ENCODE assay signal across 10 mouse cellular contexts in genomic region chr7:30393631-30394030, GRCm38 (mm10). TPM values are rescaled to one million over a fixed set of nuclear protein-coding genes. Genes with fewer than 3 reads are reported as not detected.
DNase-seq lines count a peak whose midpoint lies in the region; ATAC-seq and TF ChIP-seq lines count a peak whose summit lies in the region.
"Had no signal": no experiment of that assay in that cellular context is flagged by ENCODE, and none has a peak within 500 bp of the region (broad histone marks: within the 10 kb centered on the region; RNA-seq: fewer than 3 reads in every experiment).

No protein-coding gene starts in this region.

- H3K27ac ChIP-seq in gastrocnemius, adult 2 months, result peak overlapping the region; percentile 40; the same call in 1 of the 2 replicates
- H3K27ac ChIP-seq in limb, embryonic 13.5 days, result 0 out of 2 replicates have a peak overlapping the region, but pooled peaks have one; percentile 22
- H3K27ac ChIP-seq in limb, embryonic 10.5 days, result no peak overlapping the region
- H3K27ac ChIP-seq in embryonic facial prominence, embryonic 15.5 days (replicated peaks), result peak overlapping the region; percentile 60

- no peaks in the 10 kb centered on the region for H3K36me3 ChIP-seq in limb, embryonic 13.5 days
- H3K36me3 ChIP-seq in limb, embryonic 10.5 days, result no peaks in the 10 kb centered on the region
- no peaks in the 10 kb centered on the region for H3K36me3 ChIP-seq in embryonic facial prominence, embryonic 15.5 days

- no peaks in the 10 kb centered on the region for H3K27me3 ChIP-seq in limb, embryonic 13.5 days
- H3K27me3 ChIP-seq in limb, embryonic 10.5 days (ENCODE audit: low read depth, poor library complexity, severe bottlenecking), result no peaks in the 10 kb centered on the region
- H3K27me3 ChIP-seq in embryonic facial prominence, embryonic 15.5 days, result no peaks in the 10 kb centered on the region

- no peak for DNase-seq in gastrocnemius, adult 2 months
- DNase-seq in gastrocnemius, adult 8-10 months (ENCODE audit: low spot score in 2 of 2), result no peak
- DNase-seq in limb, embryonic 10.5 days (ENCODE audit: low spot score), result no peak
- DNase-seq in thymus, adult 18-20 months, result peak; percentile 9 to 18
- no peak for DNase-seq in Muller cell, postnatal 12 days (ENCODE audit: inconsistent ontology term)
- no peak for DNase-seq in cerebellum, postnatal 25 days
- DNase-seq: lung, adult 2 months had no signal

- H3K4me2 ChIP-seq in limb, embryonic 13.5 days (replicated peaks), result no peak overlapping the region
- no peak overlapping the region for H3K4me2 ChIP-seq in embryonic facial prominence, embryonic 15.5 days (replicated peaks)

- H3K9ac ChIP-seq in limb, embryonic 13.5 days, result no peak overlapping the region
- no peak overlapping the region for H3K9ac ChIP-seq in embryonic facial prominence, embryonic 15.5 days

- no peaks in the 10 kb centered on the region for H3K4me1 ChIP-seq in limb, embryonic 13.5 days
- H3K4me1 ChIP-seq in limb, embryonic 10.5 days, result no peaks in the 10 kb centered on the region
- H3K4me1 ChIP-seq in embryonic facial prominence, embryonic 15.5 days, result no peaks in the 10 kb centered on the region

- intact Hi-C loops in gastrocnemius, adult 2 months (cut with DNase I), result no loop called here

- ATAC-seq in limb, embryonic 13.5 days (ENCODE audit: low FRiP score, low read depth), result no peak
- no peak for ATAC-seq in embryonic facial prominence, embryonic 15.5 days (ENCODE audit: insufficient number of reproducible peaks, low FRiP score, low TSS enrichment, low read depth)

- TF ChIP-seq CTCF in gastrocnemius, adult 2 months (IDR thresholded peaks at IDR 0.05), result no peak

- 80% methylated on average over 4 of the region's 4 CpGs for WGBS in limb, embryonic 13.5 days
- WGBS in limb, embryonic 10.5 days, result 89% methylated on average over 4 of the region's 4 CpGs
- 71% methylated on average over 4 of the region's 4 CpGs for WGBS in embryonic facial prominence, embryonic 15.5 days

- no peaks in the 10 kb centered on the region for H3K9me3 ChIP-seq in limb, embryonic 13.5 days
- no peaks in the 10 kb centered on the region for H3K9me3 ChIP-seq in limb, embryonic 10.5 days (replicated peaks)
- H3K9me3 ChIP-seq in embryonic facial prominence, embryonic 15.5 days (replicated peaks), result no peaks in the 10 kb centered on the region

- H3K4me3 ChIP-seq in gastrocnemius, adult 2 months, result no peak overlapping the region
- no peak overlapping the region for H3K4me3 ChIP-seq in limb, embryonic 13.5 days
- no peak overlapping the region for H3K4me3 ChIP-seq in limb, embryonic 10.5 days
- no peak overlapping the region for H3K4me3 ChIP-seq in embryonic facial prominence, embryonic 15.5 days (replicated peaks)

RNA-seq across cellular contexts. Expression of gene Tyrobp, which starts 19.9 kb away (rescaled TPM):
- 1 to 10 TPM; 2.6 to 5.7 TPM for total RNA-seq in gastrocnemius, adult 2 months (2021)
- 1 to 10 TPM in 2 of 4 experiments, under 1 TPM in 2; 0.82 to 5.5 (median 2.1) TPM for total RNA-seq in gastrocnemius, adult 8-10 months (2022)
- 29.7 and 32.7 TPM in 2 replicates for polyA plus RNA-seq in limb, embryonic 13.5 days (2015; fragmentation: Nextera tagmentation; extraction: Ambion mirVana)
- polyA plus RNA-seq in limb, embryonic 10.5 days (2016; fragmentation: Nextera tagmentation; extraction: Ambion mirVana), result 7.6 and 8.6 TPM in 2 replicates
- polyA plus RNA-seq in embryonic facial prominence, embryonic 15.5 days (2015; fragmentation: Nextera tagmentation; extraction: Ambion mirVana), result 95.4 and 103 TPM in 2 replicates

RNA-seq across cellular contexts. Expression of gene Hcst, which starts 26.0 kb away (rescaled TPM):
- total RNA-seq in gastrocnemius, adult 2 months (2021), result not detected
- not detected for total RNA-seq in gastrocnemius, adult 8-10 months (2022)
- polyA plus RNA-seq in limb, embryonic 13.5 days (2015; fragmentation: Nextera tagmentation; extraction: Ambion mirVana), result 0.64 and 0.68 TPM in 2 replicates
- polyA plus RNA-seq in limb, embryonic 10.5 days (2016; fragmentation: Nextera tagmentation; extraction: Ambion mirVana), result not detected in 2 replicates
- polyA plus RNA-seq in embryonic facial prominence, embryonic 15.5 days (2015; fragmentation: Nextera tagmentation; extraction: Ambion mirVana), result 2.2 and 2.4 TPM in 2 replicates
- polyA plus RNA-seq: neural tube, embryonic 11.5 days had no signal

RNA-seq across cellular contexts. Expression of gene Nfkbid, which starts 27.9 kb away (rescaled TPM):
- total RNA-seq in gastrocnemius, adult 2 months (2021), result under 1 TPM; 0.11 to 0.13 TPM
- under 1 TPM in 1 of 4 experiments, not detected in 3; 0.40 TPM for total RNA-seq in gastrocnemius, adult 8-10 months (2022)
- 1.3 and 2.0 TPM in 2 replicates for polyA plus RNA-seq in limb, embryonic 13.5 days (2015; fragmentation: Nextera tagmentation; extraction: Ambion mirVana)
- polyA plus RNA-seq in limb, embryonic 10.5 days (2016; fragmentation: Nextera tagmentation; extraction: Ambion mirVana), result 0.55 and 1.2 TPM in 2 replicates
- polyA plus RNA-seq in embryonic facial prominence, embryonic 15.5 days (2015; fragmentation: Nextera tagmentation; extraction: Ambion mirVana), result 1.7 and 1.8 TPM in 2 replicates

RNA-seq across cellular contexts. Expression of gene Lrfn3, which starts 31.1 kb away (rescaled TPM):
- 1 to 10 TPM; 3.8 to 4.3 TPM for total RNA-seq in gastrocnemius, adult 2 months (2021)
- 1 to 10 TPM; 4.5 to 7.5 (median 5.6) TPM for total RNA-seq in gastrocnemius, adult 8-10 months (2022)
- polyA plus RNA-seq in limb, embryonic 13.5 days (2015; fragmentation: Nextera tagmentation; extraction: Ambion mirVana), result 6.8 and 7.5 TPM in 2 replicates
- 4.0 and 4.2 TPM in 2 replicates for polyA plus RNA-seq in limb, embryonic 10.5 days (2016; fragmentation: Nextera tagmentation; extraction: Ambion mirVana)
- 5.7 and 6.6 TPM in 2 replicates for polyA plus RNA-seq in embryonic facial prominence, embryonic 15.5 days (2015; fragmentation: Nextera tagmentation; extraction: Ambion mirVana)

RNA-seq across cellular contexts. Expression of gene Aplp1, which starts 51.7 kb away (rescaled TPM):
- 1 to 10 TPM in 1 of 2 experiments, under 1 TPM in 1; 0.94 to 1.2 TPM for total RNA-seq in gastrocnemius, adult 2 months (2021)
- total RNA-seq in gastrocnemius, adult 8-10 months (2022), result 1 to 10 TPM in 1 of 4 experiments, under 1 TPM in 3; 0.46 to 1.5 (median 0.71) TPM
- polyA plus RNA-seq in limb, embryonic 13.5 days (2015; fragmentation: Nextera tagmentation; extraction: Ambion mirVana), result 38.4 and 44.2 TPM in 2 replicates
- 8.4 and 13.4 TPM in 2 replicates for polyA plus RNA-seq in limb, embryonic 10.5 days (2016; fragmentation: Nextera tagmentation; extraction: Ambion mirVana)
- 52.0 and 61.3 TPM in 2 replicates for polyA plus RNA-seq in embryonic facial prominence, embryonic 15.5 days (2015; fragmentation: Nextera tagmentation; extraction: Ambion mirVana)

Comparison
In these comparisons a context has a peak if more than half of its experiments do, and no peak if none do; other contexts are left out.
1. DNase-seq: peak in thymus, adult 18-20 months (2 of 2); none in gastrocnemius, adult 2 months (single experiment), gastrocnemius, adult 8-10 months (0 of 2), limb, embryonic 10.5 days (single experiment), Muller cell, postnatal 12 days (single experiment) and cerebellum, postnatal 25 days (0 of 2).